Mouse (Mus musculus): Measurements from ENCODE around the gene Rab39. TPM values are rescaled to one million over a fixed set of nuclear protein-coding genes. Genes with fewer than 3 reads are reported as not detected.

Gene Rab39
- polyA plus RNA-seq, 1 experiment from 2014 or later, result 0.30 TPM

DNA sequence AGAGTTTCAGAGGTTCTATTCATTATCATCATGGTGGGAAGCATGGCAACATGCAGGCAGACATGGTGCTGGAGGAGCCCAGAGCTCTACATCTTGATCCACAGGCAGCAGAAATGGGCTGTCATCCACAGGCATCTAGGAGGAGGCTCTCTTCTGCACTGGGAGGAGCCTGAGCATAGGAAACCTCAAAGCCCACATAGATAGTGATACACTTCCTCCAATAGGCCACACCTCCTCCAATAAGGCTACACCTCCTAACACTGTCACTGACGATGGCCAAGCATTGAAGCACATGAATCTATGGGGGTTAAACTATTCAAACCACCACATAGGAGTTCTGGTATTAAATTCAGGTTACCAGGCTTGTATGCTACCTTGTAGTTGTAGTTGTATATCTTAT, 12.3 kb downstream of the Rab39 start:
- no peak overlapping the region for H3K27ac ChIP-seq (ENCODE audit: low read length)
- H3K36me3 ChIP-seq (ENCODE audit: control insufficient read depth, insufficient read depth), result no peaks in the 10 kb centered on the region
- ATAC-seq (replicated peaks; ENCODE audit: extremely low read depth, insufficient read depth, low FRiP score), result no peak
- WGBS, result 45% methylated on average over 1 of the region's 1 CpGs
- 0 out of 2 replicates have a peak, but pooled peaks cover 2% of the 10 kb centered on the region for H3K9me3 ChIP-seq (replicated peaks; ENCODE audit: control insufficient read depth, low read length)
- H3K4me2 ChIP-seq (ENCODE audit: low read depth, low read length), result no peak overlapping the region
- no peaks in the 10 kb centered on the region for H3K4me1 ChIP-seq (ENCODE audit: control insufficient read depth, insufficient read depth, low read length)
- H3K27me3 ChIP-seq (ENCODE audit: control insufficient read depth, insufficient read depth, low read length), result no peaks in the 10 kb centered on the region
- H3K9ac ChIP-seq (ENCODE audit: low read length), result no peak overlapping the region
- H3K4me3 ChIP-seq (ENCODE audit: low read length), result no peak overlapping the region

- Histone ChIP-seq H3K27me3 (ENCODE audit: control insufficient read depth, insufficient read depth, low read length) (no peaks in the 10 kb centered on the region), H3K4me3 (ENCODE audit: low read length) (no peak overlapping the region), H3K36me3 (ENCODE audit: control insufficient read depth, insufficient read depth) (no peaks in the 10 kb centered on the region), H3K4me1 (ENCODE audit: control insufficient read depth, insufficient read depth, low read length) (no peaks in the 10 kb centered on the region), H3K4me2 (ENCODE audit: low read depth, low read length) (no peak overlapping the region), H3K9me3 (replicated peaks; ENCODE audit: control insufficient read depth, low read length) (0 out of 2 replicates have a peak, but pooled peaks cover under 1% of the 10 kb centered on the region), H3K27ac (ENCODE audit: low read length) (no peak overlapping the region), H3K9ac (ENCODE audit: low read length) (no peak overlapping the region)
- 33% methylated on average over 7 of the region's 7 CpGs for WGBS
- no peak for ATAC-seq (replicated peaks; ENCODE audit: extremely low read depth, insufficient read depth, low FRiP score)
Measured at GRCm38 (mm10) chr9:53691745-53692670, 14.0 kb downstream of the Rab39 start.

DNA sequence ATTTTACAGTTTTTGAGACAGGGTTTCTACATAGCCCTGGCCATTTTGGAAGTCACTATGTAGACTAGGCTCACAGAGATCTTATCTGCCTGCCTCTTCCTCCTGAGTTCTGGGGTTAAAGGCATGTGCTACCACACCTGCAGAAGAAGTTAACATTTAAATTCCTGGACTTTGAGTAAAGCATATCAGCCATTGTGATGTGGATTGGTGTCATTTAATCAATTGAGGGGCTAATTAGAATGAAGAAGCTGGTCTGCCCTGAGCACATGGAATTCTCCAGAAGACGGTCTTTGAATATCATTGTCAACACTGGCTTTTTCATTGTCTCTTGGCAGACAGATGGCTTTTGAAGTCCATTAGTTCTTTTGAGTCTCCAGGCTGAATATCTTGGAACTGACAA, 25.2 kb downstream of the Rab39 start:
- Histone ChIP-seq H3K4me1 (ENCODE audit: control insufficient read depth, insufficient read depth, low read length) (no peaks in the 10 kb centered on the region), H3K4me2 (ENCODE audit: low read depth, low read length) (no peak overlapping the region), H3K27me3 (ENCODE audit: control insufficient read depth, insufficient read depth, low read length) (no peaks in the 10 kb centered on the region), H3K27ac (ENCODE audit: low read length) (no peak overlapping the region), H3K9me3 (replicated peaks; ENCODE audit: control insufficient read depth, low read length) (0 out of 2 replicates have a peak, but pooled peaks cover 2% of the 10 kb centered on the region), H3K9ac (ENCODE audit: low read length) (no peak overlapping the region), H3K36me3 (ENCODE audit: control insufficient read depth, insufficient read depth) (no peaks in the 10 kb centered on the region), H3K4me3 (ENCODE audit: low read length) (no peak overlapping the region)
- 78% methylated on average over 1 of the region's 1 CpGs for whole genome bisulfite sequencing
- no peak for ATAC-seq (replicated peaks; ENCODE audit: extremely low read depth, insufficient read depth, low FRiP score)

- no peak overlapping the region for H3K4me2 ChIP-seq (ENCODE audit: low read depth, low read length)
- no peak for ATAC-seq (replicated peaks; ENCODE audit: extremely low read depth, insufficient read depth, low FRiP score)
- no peak overlapping the region for H3K27ac ChIP-seq (ENCODE audit: low read length)
- WGBS, result 50% methylated on average over 4 of the region's 4 CpGs
- H3K9me3 ChIP-seq (replicated peaks; ENCODE audit: control insufficient read depth, low read length), result 0 out of 2 replicates have a peak, but pooled peaks cover 2% of the 10 kb centered on the region
- H3K36me3 ChIP-seq (ENCODE audit: control insufficient read depth, insufficient read depth), result no peaks in the 10 kb centered on the region
- no peak overlapping the region for H3K4me3 ChIP-seq (ENCODE audit: low read length)
- H3K27me3 ChIP-seq (ENCODE audit: control insufficient read depth, insufficient read depth, low read length), result no peaks in the 10 kb centered on the region
- no peaks in the 10 kb centered on the region for H3K4me1 ChIP-seq (ENCODE audit: control insufficient read depth, insufficient read depth, low read length)
- H3K9ac ChIP-seq (ENCODE audit: low read length), result no peak overlapping the region
Measured at GRCm38 (mm10) chr9:53676921-53677320, 29.1 kb downstream of the Rab39 start.

DNA sequence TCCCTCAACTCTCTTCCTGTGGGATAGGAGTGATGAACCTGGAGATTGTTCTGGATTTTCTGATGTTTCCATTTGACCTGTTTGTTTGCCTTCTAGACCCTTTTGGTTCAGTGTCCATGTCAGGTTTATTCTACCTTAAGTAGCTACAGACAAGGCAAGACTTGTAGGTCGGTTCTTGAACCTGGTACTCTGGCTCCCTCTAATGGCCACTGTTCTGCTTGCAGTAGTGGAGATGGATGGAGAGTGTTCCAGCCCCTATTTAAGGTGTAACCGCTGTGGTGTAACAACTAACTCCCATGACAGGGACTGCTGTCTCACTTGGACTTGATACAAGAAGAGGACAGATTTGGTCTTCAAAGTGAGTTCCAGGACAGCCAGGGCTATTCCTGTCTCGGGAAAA, 32.5 kb downstream of the Rab39 start:
- no peak for ATAC-seq (replicated peaks; ENCODE audit: extremely low read depth, insufficient read depth, low FRiP score)
- no peaks in the 10 kb centered on the region for H3K4me1 ChIP-seq (ENCODE audit: control insufficient read depth, insufficient read depth, low read length)
- H3K9me3 ChIP-seq (replicated peaks; ENCODE audit: control insufficient read depth, low read length), result 0 out of 2 replicates have a peak, but pooled peaks cover 2% of the 10 kb centered on the region

DNA sequence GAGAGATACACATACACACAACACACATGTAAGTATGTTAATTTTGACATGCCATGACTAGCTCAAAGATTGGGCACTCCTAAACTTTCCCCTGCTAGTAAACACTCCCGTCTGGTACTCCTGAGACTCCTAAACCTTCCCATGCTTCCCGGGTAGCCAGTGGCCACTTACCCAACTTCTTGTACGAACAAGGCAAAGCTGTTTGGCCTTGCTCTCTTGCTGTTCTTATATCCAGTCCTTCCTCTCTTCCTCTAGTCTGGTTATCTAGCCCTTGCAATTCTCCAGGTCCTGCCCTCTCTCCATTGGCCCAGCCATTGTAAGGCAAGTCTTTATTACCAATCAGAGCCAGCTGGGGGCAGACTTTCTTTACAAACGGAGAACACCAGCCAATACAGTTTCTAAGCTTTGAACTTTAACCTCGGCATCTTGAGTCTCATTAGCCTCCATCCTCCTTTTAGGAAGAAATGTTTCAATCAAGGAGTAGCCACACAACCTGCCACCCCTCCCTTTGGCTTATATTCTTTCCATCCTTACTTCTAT, 36.3 kb downstream of the Rab39 start, which contains the start of gene Cul5:
Gene Cul5, minus strand, starts transcription at position 335 of the 540 bp plus-strand sequence.
- H3K36me3 ChIP-seq (ENCODE audit: control insufficient read depth, insufficient read depth), result no peaks in the 10 kb centered on the region
- peaks cover 21% of the 10 kb centered on the region for H3K4me1 ChIP-seq (ENCODE audit: control insufficient read depth, insufficient read depth, low read length)
- no peaks in the 10 kb centered on the region for H3K9me3 ChIP-seq (replicated peaks; ENCODE audit: control insufficient read depth, low read length)
- ATAC-seq (replicated peaks; ENCODE audit: extremely low read depth, insufficient read depth, low FRiP score), result no peak
- H3K27me3 ChIP-seq (ENCODE audit: control insufficient read depth, insufficient read depth, low read length), result no peaks in the 10 kb centered on the region
- H3K27ac ChIP-seq (ENCODE audit: low read length), result no peak within 1 kb of the TSS
- no peak within 1 kb of the TSS for H3K4me2 ChIP-seq (ENCODE audit: low read depth, low read length)
- 54% methylated on average over 5 of the region's 5 CpGs for WGBS
- H3K9ac ChIP-seq (ENCODE audit: low read length), result no peak within 1 kb of the TSS
- no peak within 1 kb of the TSS for H3K4me3 ChIP-seq (ENCODE audit: low read length)

More for the DNA sequence above, 32.5 kb downstream of the Rab39 start:
- Histone ChIP-seq H3K27ac (ENCODE audit: low read length) (no peak overlapping the region), H3K27me3 (ENCODE audit: control insufficient read depth, insufficient read depth, low read length) (no peaks in the 10 kb centered on the region), H3K4me2 (ENCODE audit: low read depth, low read length) (no peak overlapping the region), H3K9ac (ENCODE audit: low read length) (no peak overlapping the region), H3K36me3 (ENCODE audit: control insufficient read depth, insufficient read depth) (no peaks in the 10 kb centered on the region), H3K4me3 (ENCODE audit: low read length) (no peak overlapping the region)
- WGBS, result 15% methylated on average over 3 of the region's 3 CpGs

DNA sequence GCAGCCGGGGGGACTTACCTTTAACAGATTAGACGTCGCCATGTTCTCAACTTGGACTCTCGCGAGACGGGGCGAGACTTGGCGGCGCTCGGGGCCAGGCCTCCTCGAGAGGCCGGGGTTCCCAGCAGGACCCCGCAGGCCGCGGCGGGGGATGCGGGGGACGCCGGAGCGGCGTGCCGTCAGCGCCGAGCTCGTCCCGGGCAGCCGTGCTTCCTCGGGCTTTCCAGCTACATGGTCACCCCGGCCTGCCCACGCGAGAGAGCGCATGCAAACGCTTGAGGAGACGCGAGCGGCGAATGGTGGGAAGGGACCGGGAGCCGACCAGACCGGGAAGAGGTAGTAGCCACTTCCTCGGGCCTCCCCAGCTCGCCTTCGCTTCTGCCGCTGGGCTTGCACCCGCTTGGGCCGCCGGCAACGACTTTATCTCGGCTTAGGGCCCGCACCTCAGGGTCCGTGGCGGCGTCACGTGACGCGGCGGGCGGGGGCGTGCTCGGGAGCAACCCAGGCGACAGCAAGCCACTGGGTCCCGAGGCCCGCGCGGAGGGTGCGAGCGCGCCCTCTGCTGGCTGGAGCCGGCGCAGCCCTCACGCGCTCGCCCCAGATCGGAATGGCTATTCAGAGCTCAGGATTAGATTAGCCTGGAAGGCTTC, 38.9 kb downstream of the Rab39 start:
- H3K9ac ChIP-seq (ENCODE audit: low read length), result peak overlapping the region; percentile 100
- H3K27ac ChIP-seq (ENCODE audit: low read length), result peak overlapping the region; percentile 97
- peak overlapping the region; percentile 91 for H3K4me2 ChIP-seq (ENCODE audit: low read depth, low read length)
- H3K4me3 ChIP-seq (ENCODE audit: low read length), result peak overlapping the region; percentile 99
- peak; percentile 98 for ATAC-seq (replicated peaks; ENCODE audit: extremely low read depth, insufficient read depth, low FRiP score)
- H3K9me3 ChIP-seq (replicated peaks; ENCODE audit: control insufficient read depth, low read length), result no peaks in the 10 kb centered on the region
- no peaks in the 10 kb centered on the region for H3K27me3 ChIP-seq (ENCODE audit: control insufficient read depth, insufficient read depth, low read length)
- peaks cover 21% of the 10 kb centered on the region for H3K4me1 ChIP-seq (ENCODE audit: control insufficient read depth, insufficient read depth, low read length)
- WGBS, result under 1% methylated on average over 63 of the region's 74 CpGs
- no peaks in the 10 kb centered on the region for H3K36me3 ChIP-seq (ENCODE audit: control insufficient read depth, insufficient read depth)

DNA sequence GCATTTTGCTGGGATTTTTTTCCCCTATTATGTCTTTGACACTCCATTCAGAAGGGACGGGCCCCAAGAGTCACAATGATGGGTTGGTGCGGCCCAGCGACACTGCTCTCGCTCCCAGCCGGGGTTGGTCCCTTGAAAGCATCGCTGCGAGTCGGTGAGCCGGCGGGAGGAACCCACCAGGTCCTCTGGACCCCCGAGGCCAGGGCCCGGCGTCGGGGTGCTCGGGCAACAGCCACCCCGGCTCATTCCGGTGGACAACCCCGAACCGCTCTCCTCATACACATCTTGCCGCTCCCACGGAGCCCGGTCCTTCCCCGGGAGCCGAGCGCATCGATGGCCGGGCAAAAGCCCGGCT, 39.4 kb downstream of the Rab39 start:
- Histone ChIP-seq H3K4me3 (ENCODE audit: low read length) (peak overlapping the region; percentile 99), H3K9ac (ENCODE audit: low read length) (peak overlapping the region; percentile 100), H3K4me2 (ENCODE audit: low read depth, low read length) (peak overlapping the region; percentile 91), H3K27me3 (ENCODE audit: control insufficient read depth, insufficient read depth, low read length) (no peaks in the 10 kb centered on the region), H3K9me3 (replicated peaks; ENCODE audit: control insufficient read depth, low read length) (no peaks in the 10 kb centered on the region), H3K27ac (ENCODE audit: low read length) (peak overlapping the region; percentile 97), H3K4me1 (ENCODE audit: control insufficient read depth, insufficient read depth, low read length) (peaks cover 21% of the 10 kb centered on the region), H3K36me3 (ENCODE audit: control insufficient read depth, insufficient read depth) (0 out of 2 replicates have a peak, but pooled peaks cover 2% of the 10 kb centered on the region)
- ATAC-seq (replicated peaks; ENCODE audit: extremely low read depth, insufficient read depth, low FRiP score), result peak; percentile 24; the same call in 1 of the 2 replicates
- WGBS, result under 1% methylated on average over 28 of the region's 28 CpGs

Data from heart, embryonic 16.5 days (tissue).